Mouse (Mus musculus) ZHBTc4 (cell line): Measurements from ENCODE around the gene Oca2.

Experiments used
- DNase-seq: peaks from one replicate; pipeline ENCODE4 v3.0.0-alpha.2; 2011; ENCODE audit warnings: low read depth, low spot score

The Oca2 gene

GRCm38 (mm10) chr7:56239543-56239942, at the start of gene Oca2:
TSS of gene Oca2 (plus strand) at chr7:56239760.
- DNase-seq: peak; percentile 14

DNA sequence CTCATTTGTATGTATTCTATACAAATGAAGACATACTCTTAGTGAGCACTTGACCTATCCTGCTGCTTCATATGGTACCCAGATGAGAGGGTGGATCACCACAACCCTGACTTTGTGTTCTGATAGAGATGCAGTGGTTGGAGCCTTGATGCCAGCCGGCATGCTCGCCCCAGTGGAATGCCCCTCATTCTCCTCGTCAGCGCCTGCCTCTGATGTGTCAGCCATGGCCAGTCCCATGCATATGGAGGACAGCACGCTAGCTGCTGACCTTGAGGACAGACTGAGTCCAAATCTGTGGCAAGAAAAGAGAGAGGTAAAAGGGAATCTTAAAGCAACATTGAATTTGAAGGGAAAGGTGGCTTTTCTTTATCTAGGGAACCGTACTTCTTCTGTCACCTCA, 48.5 kb upstream of the Oca2 start:
- no peak for DNase-seq

GRCm38 (mm10) chr7:56191661-56192060, 47.9 kb upstream of the Oca2 start:
- no peak for DNase-seq

- DNase-seq: no peak
Observed at GRCm38 (mm10) chr7:56201483-56202218, 37.9 kb upstream of the Oca2 start.

GRCm38 (mm10) chr7:56202843-56203242, 36.7 kb upstream of the Oca2 start:
- DNase-seq: no peak

- no peak for DNase-seq
Observed at GRCm38 (mm10) chr7:56203286-56203685, 36.3 kb upstream of the Oca2 start.

DNA sequence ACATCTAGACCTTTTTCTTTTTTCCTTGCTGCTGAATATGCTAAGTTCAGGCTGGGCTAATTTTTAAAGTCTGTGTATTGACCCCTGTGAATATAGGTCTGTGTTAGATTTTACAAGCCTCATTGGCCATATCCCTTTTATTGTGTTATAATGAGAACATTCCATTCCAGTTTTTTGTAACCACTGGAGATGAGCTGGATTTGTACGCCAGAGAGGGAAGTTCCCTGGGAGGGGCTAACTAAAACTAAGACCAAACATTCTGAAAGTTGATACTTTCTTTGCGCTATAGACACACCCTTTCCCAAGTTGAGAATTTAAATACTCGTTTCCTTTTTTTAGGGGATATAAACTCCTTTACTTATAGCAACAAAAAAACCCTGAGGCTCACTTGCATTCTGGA, 34.7 kb upstream of the Oca2 start:
- DNase-seq: no peak

GRCm38 (mm10) chr7:56220811-56221210, 18.7 kb upstream of the Oca2 start:
- no peak for DNase-seq

DNA sequence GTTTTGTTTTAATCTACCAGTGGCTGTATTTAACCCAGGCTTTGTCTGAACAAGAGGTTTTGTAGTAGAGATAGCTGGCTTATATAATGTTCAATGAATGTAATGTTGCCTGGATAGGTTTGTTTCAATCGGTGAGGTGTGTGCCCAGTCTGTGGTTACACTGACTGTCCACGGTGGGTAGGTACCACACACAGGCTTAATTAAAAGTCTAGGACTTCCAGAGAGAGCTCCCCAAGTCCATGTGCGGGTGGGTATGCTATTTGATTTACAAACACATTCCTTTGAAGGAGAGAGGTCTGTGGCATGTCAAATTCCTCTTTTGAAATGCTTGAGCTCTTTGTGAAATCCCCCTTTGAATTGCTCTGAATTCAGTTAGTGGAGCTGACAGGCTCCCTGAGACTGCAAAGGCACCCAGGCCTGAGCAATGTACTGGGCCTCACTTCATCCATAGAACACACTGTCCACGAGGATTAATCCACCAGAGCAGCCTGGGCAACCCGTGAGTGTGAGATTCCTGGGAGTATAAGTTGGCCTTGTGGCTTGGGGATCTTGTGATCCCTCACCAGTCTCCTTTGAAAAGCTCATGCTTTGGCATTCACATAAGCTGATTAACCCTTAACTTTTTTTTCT, 3.7 kb upstream of the Oca2 start:
- peak; percentile 18 for DNase-seq

- DNase-seq: no peak
Observed at GRCm38 (mm10) chr7:56236617-56237016, 2.9 kb upstream of the Oca2 start.

DNA sequence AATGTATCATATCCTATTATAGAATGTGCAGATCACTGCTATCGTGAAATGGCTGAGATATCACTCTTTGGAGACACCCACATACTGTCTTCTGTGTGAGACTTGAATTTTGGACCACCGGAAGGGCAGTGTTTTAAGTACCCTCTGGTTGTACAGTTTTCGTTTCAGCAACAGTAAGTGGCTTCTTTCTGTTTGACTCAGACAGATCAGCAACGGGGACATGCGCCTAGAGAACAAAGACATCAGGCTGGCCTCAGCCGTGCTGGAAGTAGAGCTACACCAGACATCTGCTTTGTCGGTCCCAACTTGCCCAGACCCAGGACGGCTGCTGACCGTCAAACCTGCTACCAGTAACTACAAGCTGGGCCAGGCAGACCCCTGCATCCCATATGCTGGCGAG, 15.0 kb downstream of the Oca2 start:
- no peak for DNase-seq

DNA sequence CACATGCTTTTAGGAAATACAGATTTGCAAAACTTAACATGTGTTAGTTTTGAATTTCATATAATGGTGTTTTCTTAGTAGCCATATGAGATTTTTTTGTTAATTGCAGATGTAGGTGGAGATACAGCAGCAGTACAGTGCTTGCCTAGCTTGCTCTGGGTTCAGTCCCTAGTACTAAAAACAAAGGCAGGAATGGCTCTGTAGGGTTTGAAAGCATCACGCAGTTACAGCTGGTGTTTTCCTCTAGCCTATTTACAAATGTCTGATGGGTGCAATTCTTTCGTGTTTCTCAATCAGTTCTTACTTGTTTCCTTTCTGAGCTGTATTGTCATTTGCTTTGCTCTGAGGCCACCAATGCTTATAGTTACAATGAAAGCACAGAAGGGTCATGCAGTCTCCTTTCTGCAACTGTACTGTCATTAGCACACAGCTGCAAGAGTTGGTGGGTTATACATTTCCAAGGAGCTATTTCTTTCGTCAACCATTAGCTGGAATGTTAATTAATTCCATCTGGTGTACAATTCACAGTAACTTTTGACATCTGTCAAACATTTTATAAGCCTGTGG, 18.4 kb downstream of the Oca2 start:
- no peak for DNase-seq

GRCm38 (mm10) chr7:56277506-56277905, 37.9 kb downstream of the Oca2 start:
- no peak for DNase-seq

- peak; percentile 57 for DNase-seq
Observed at GRCm38 (mm10) chr7:56291468-56292115, 52.0 kb downstream of the Oca2 start.

DNA sequence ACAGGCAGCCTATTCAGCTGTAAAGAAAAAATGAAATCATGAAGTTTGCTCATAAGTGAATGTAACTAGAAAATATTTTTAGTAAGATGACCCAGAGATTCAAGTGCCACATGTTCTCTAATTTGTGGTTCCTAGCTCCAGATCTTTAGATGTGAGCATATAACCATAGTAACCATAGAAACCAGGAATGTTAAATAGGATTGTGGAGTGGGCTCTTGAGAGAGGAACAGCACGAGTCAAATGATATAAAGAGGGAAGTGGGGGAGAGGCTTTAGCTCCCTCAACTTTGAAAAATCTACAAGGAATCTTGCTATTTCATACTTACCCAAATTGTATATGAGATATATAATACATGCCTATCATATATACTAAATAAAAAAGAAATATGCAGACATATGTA, 64.8 kb downstream of the Oca2 start:
- no peak for DNase-seq

DNA sequence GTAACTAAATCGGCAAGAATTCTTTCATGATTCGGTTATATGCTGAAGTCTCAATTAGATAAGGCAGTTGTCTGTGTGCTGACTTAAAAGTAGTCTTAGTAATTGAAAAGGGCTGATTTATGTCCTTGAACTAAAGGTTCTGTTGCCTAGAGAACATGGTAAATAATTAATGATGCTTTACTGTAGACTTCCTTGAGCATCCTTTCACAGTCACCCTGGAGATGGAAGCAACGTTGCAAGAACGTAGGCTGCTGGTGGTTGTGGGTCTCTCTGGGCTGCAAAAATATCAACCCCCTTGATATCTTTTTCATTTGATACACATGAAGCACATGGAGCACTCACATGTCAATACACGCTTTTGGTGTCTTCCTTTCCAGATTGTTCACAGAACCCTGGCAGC, 74.8 kb downstream of the Oca2 start:
- no peak for DNase-seq

- no peak for DNase-seq
Observed at GRCm38 (mm10) chr7:56315630-56316529, 76.3 kb downstream of the Oca2 start.

DNA sequence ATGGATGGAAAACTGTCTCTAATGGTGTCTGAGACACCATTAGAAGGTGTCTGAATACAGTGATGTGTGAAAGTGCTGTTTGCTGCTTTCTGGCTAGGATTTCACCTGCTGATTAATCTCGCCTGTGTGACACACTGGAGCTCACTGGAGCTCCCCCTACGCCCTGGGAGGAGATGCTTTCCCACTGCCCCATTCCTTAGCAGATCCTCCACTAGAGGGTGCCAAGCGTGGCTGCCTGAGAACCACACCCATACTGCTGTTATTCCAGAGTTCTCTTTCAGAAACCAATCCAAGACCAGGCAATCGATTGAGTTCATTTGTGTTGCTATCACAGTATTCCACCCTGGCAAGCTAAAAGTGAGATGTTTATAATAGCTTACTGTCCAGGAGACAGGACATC, 88.2 kb downstream of the Oca2 start:
- DNase-seq: peak; percentile 63

GRCm38 (mm10) chr7:56348528-56348927, 109.0 kb downstream of the Oca2 start:
- DNase-seq: no peak

DNA sequence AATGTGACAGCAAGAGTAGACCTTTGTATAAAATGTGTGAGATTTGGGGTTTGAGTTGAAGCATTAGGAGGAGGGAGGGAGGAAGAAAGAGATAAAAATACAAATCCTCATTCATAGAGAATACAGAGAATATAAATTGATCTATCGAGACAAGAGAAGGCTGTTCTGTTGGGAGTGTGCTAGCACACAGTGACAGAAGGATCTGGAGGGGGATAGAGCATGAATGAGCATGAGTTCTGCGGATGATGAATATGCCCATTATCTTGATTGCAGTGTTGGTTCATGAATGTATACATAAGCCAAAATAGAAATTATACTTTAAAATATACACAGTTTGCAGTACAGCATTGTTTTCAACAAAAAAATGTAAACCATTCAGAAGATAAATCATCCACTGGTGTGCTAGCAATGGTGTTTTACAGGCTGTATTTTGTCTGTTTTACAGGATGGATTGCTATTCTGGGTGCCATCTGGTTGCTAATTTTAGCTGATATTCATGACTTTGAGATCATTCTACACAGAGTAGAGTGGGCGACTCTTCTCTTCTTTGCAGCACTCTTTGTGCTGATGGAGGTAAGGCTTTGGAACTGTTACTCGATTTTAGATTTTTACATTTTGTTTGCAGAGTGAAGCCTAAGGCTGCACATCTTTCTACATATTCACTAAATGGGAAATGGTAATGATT, 117.2 kb downstream of the Oca2 start:
- no peak for DNase-seq
